Comparison of ENCODE assay signal across 25 mouse cellular contexts in genomic region chr6:38576096-38576495, GRCm38 (mm10). TPM values are rescaled to one million over a fixed set of nuclear protein-coding genes. Genes with fewer than 3 reads are reported as not detected.
DNase-seq lines count a peak whose midpoint lies in the region; ATAC-seq and TF ChIP-seq lines count a peak whose summit lies in the region.
"Had no signal": no experiment of that assay in that cellular context is flagged by ENCODE, and none has a peak within 500 bp of the region (broad histone marks: within the 10 kb centered on the region; RNA-seq: fewer than 3 reads in every experiment).

No protein-coding gene starts in this region.

- no peak overlapping the region for H3K4me2 ChIP-seq in midbrain, embryonic 13.5 days (replicated peaks)
- H3K4me2 ChIP-seq: embryonic facial prominence, embryonic 13.5 days; forebrain, embryonic 12.5 days; forebrain, embryonic 15.5 days; heart, embryonic 11.5 days; hindbrain, embryonic 12.5 days; hindbrain, embryonic 15.5 days had no signal

- no peak overlapping the region for H3K4me3 ChIP-seq in MEL (ENCODE audit: control insufficient read depth in 1 of 2, insufficient read depth in 1 of 2, low read depth in 2 of 2, low read length in 2 of 2)
- H3K4me3 ChIP-seq in midbrain, embryonic 13.5 days (replicated peaks) = no peak overlapping the region
- H3K4me3 ChIP-seq: embryonic facial prominence, embryonic 10.5 days; embryonic facial prominence, embryonic 13.5 days; erythroblast, embryonic 14.5 days; forebrain, embryonic 12.5 days; forebrain, embryonic 15.5 days; hindbrain, embryonic 12.5 days; hindbrain, embryonic 15.5 days had no signal

- no peak for TF ChIP-seq POLR2A in MEL (IDR thresholded peaks at IDR 0.05; ENCODE audit: control insufficient read depth in 1 of 2, insufficient read depth in 1 of 2, low read depth in 1 of 2, low read length in 2 of 2, poor library complexity in 1 of 2)

- H3K36me3 ChIP-seq in MEL (ENCODE audit: control insufficient read depth in 1 of 2, insufficient read depth in 2 of 2, low read length in 2 of 2) = peaks cover 42 to 67% of the 10 kb centered on the region in 2 experiments
- peaks cover 35% of the 10 kb centered on the region for H3K36me3 ChIP-seq in midbrain, embryonic 13.5 days

- TF ChIP-seq RAD21 in MEL (IDR thresholded peaks at IDR 0.05; ENCODE audit: low read depth, low read length) = no peak

- ATAC-seq in monocyte, adult 5-6 weeks (replicated peaks; ENCODE audit: insufficient number of reproducible peaks, low FRiP score, low TSS enrichment, poor library complexity, severe bottlenecking) = peak; percentile 61
- ATAC-seq in midbrain, embryonic 13.5 days = no peak
- ATAC-seq: forebrain, embryonic 15.5 days had no signal

- no peaks in the 10 kb centered on the region for H3K27me3 ChIP-seq in MEL (ENCODE audit: control insufficient read depth in 1 of 2, insufficient read depth in 2 of 2, low read length in 2 of 2)
- no peaks in the 10 kb centered on the region for H3K27me3 ChIP-seq in midbrain, embryonic 13.5 days
- H3K27me3 ChIP-seq: embryonic facial prominence, embryonic 13.5 days; forebrain, embryonic 12.5 days; forebrain, embryonic 15.5 days; hindbrain, embryonic 12.5 days; hindbrain, embryonic 15.5 days had no signal

- TF ChIP-seq CTCF in MEL (IDR thresholded peaks at IDR 0.05 in 2 of 3, conservative IDR thresholded peaks at IDR 0.05 in 1 of 3; ENCODE audit: control insufficient read depth in 1 of 3, insufficient read depth in 1 of 3, low read depth in 2 of 3, low read length in 3 of 3, poor library complexity in 1 of 3, severe bottlenecking in 1 of 3) = no peak

- no peaks in the 10 kb centered on the region for H3K9me3 ChIP-seq in MEL (replicated peaks; ENCODE audit: insufficient read depth, low read length)
- no peaks in the 10 kb centered on the region for H3K9me3 ChIP-seq in midbrain, embryonic 13.5 days
- H3K9me3 ChIP-seq: embryonic facial prominence, embryonic 10.5 days; embryonic facial prominence, embryonic 13.5 days; forebrain, embryonic 12.5 days; forebrain, embryonic 15.5 days; G1E; hindbrain, embryonic 12.5 days; hindbrain, embryonic 15.5 days had no signal

- DNase-seq in spleen, postnatal 36 days (ENCODE audit: low spot score in 2 of 2) = peak; percentile 46 to 58
- no peak for DNase-seq in spleen, postnatal 4 days (ENCODE audit: low spot score in 2 of 2)
- peak; percentile 65 for DNase-seq in MEL (ENCODE audit: low read depth, low spot score)
- no peak for DNase-seq in gastrocnemius, postnatal 25 days
- DNase-seq in lung, postnatal 14 days = no peak
- DNase-seq: adrenal gland, adult 2 months; adrenal gland, postnatal 14 days; cerebellum, adult 11 months; cerebellum, adult 2 months; cerebellum, postnatal 10 days; cerebellum, postnatal 36 days; embryo, embryonic 11 days; gastrocnemius, postnatal 36 days; heart, adult 11 months had no signal

- H3K79me2 ChIP-seq in MEL (ENCODE audit: control insufficient read depth, insufficient read depth, low read length, poor library complexity) = peaks cover 23% of the 10 kb centered on the region

- no peak for TF ChIP-seq EP300 in MEL (IDR thresholded peaks at IDR 0.05; ENCODE audit: low read depth in 1 of 2, low read length in 2 of 2)

- H3K9ac ChIP-seq in MEL (ENCODE audit: control insufficient read depth, low read depth, low read length, poor library complexity, severe bottlenecking) = no peak overlapping the region
- H3K9ac ChIP-seq in midbrain, embryonic 13.5 days (replicated peaks) = no peak overlapping the region
- H3K9ac ChIP-seq: embryonic facial prominence, embryonic 13.5 days; forebrain, embryonic 12.5 days; forebrain, embryonic 15.5 days; hindbrain, embryonic 12.5 days; hindbrain, embryonic 15.5 days had no signal

- 96% methylated on average over 2 of the region's 2 CpGs for WGBS in midbrain, embryonic 13.5 days

- peaks cover 3 to 15% of the 10 kb centered on the region in 2 experiments for H3K4me1 ChIP-seq in MEL (ENCODE audit: control insufficient read depth in 1 of 2, insufficient read depth in 2 of 2, low read length in 2 of 2)
- no peaks in the 10 kb centered on the region for H3K4me1 ChIP-seq in midbrain, embryonic 13.5 days (replicated peaks)
- H3K4me1 ChIP-seq: embryonic facial prominence, embryonic 10.5 days; embryonic facial prominence, embryonic 13.5 days; forebrain, embryonic 12.5 days; forebrain, embryonic 15.5 days; hindbrain, embryonic 12.5 days; hindbrain, embryonic 15.5 days had no signal

- no peak overlapping the region for H3K27ac ChIP-seq in MEL (ENCODE audit: control insufficient read depth, low read depth, low read length)
- no peak overlapping the region for H3K27ac ChIP-seq in midbrain, embryonic 13.5 days
- H3K27ac ChIP-seq: embryonic facial prominence, embryonic 10.5 days; embryonic facial prominence, embryonic 13.5 days; forebrain, embryonic 12.5 days; forebrain, embryonic 15.5 days; hindbrain, embryonic 12.5 days; hindbrain, embryonic 15.5 days had no signal

TF ChIP-seq in MEL, 35 proteins besides CTCF, POLR2A, EP300 and RAD21:
- TF ChIP-seq MAX (IDR thresholded peaks at IDR 0.05; ENCODE audit: low read length) (no peak), GATA1 (IDR thresholded peaks at IDR 0.05; ENCODE audit: low read depth, low read length) (peak; percentile 71)

RNA-seq across cellular contexts. Expression of gene Luc7l2, which starts 25.0 kb away (rescaled TPM):
- total RNA-seq in MEL (2012; rRNA removed) = 51.8 and 54.8 TPM in 2 replicates
- 100 to 1,000 TPM; 118 to 129 TPM for polyA plus RNA-seq in MEL (2012; ENCODE audit: insufficient read depth in 1 of 2, insufficient read length in 2 of 2, low read depth in 1 of 2, low replicate concordance in 2 of 2, missing spikeins in 1 of 2)
- 295 to 500 TPM (median 307 TPM) in 3 replicates for total RNA-seq in monocyte, adult 5-6 weeks (2017)
- 10 to 100 TPM; 97.7 to 97.8 TPM for total RNA-seq in gastrocnemius, postnatal 25 days (2021)
- polyA plus RNA-seq in midbrain, embryonic 13.5 days (2015; fragmentation: Nextera tagmentation; extraction: Ambion mirVana) = 38.6 and 46.7 TPM in 2 replicates

RNA-seq across cellular contexts. Expression of gene Fmc1, which starts 42.8 kb away (rescaled TPM):
- 124 and 148 TPM in 2 replicates for total RNA-seq in MEL (2012; rRNA removed)
- polyA plus RNA-seq in MEL (2012; ENCODE audit: insufficient read depth in 1 of 2, insufficient read length in 2 of 2, low read depth in 1 of 2, low replicate concordance in 2 of 2, missing spikeins in 1 of 2) = 10 to 100 TPM in 1 of 2 experiments, not detected in 1; 86.1 TPM
- 13.5 to 17.0 TPM (median 13.7 TPM) in 3 replicates for total RNA-seq in monocyte, adult 5-6 weeks (2017)
- 100 to 1,000 TPM; 167 to 170 TPM for total RNA-seq in gastrocnemius, postnatal 25 days (2021)
- 168 and 175 TPM in 2 replicates for polyA plus RNA-seq in midbrain, embryonic 13.5 days (2015; fragmentation: Nextera tagmentation; extraction: Ambion mirVana)

Comparison
In these comparisons a context has a peak if more than half of its experiments do, and no peak if none do; other contexts are left out.
1. DNase-seq: peak in spleen, postnatal 36 days (2 of 2) and MEL (single experiment); none in spleen, postnatal 4 days (0 of 2), gastrocnemius, postnatal 25 days (single experiment) and lung, postnatal 14 days (single experiment).